Comparison of ENCODE assay signal across 26 mouse cellular contexts in the genomic region with DNA sequence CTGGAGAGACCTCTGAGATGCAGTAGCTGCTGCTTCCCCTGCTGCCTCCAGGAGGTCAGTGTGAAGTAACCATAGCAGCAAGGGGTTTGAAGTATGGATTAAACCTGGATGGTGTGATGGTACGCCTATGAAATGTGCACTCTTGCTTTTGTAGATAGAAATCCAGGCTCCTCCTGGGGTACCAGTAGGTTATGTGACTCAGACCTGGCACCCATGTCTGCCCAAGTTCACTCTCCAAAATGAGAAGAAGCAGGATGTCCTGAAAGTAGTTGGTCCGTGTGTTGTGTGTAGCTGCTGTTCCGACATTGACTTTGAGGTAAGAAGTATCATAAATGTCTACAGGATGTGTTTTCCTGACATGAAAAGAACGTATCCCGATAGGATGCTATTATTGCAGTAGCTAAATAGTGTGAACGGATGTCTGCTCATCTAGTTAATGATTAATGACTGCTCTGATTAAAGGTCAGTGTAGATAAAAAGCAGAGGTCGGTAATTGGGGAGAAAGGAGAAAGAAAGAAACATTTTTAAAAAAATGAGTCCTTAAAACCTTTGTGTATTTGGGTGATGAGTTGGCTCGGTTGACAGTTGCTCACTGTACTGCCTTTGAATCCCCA. TPM values are rescaled to one million over a fixed set of nuclear protein-coding genes. Genes with fewer than 3 reads are reported as not detected.
DNase-seq lines count a peak whose midpoint lies in the region; ATAC-seq and TF ChIP-seq lines count a peak whose summit lies in the region.
"Had no signal": no experiment of that assay in that cellular context is flagged by ENCODE, and none has a peak within 500 bp of the region (broad histone marks: within the 10 kb centered on the region; RNA-seq: fewer than 3 reads in every experiment).

No protein-coding gene starts in this region.

- no peaks in the 10 kb centered on the region for H3K27me3 ChIP-seq in stomach, embryonic 14.5 days (ENCODE audit: control insufficient read depth, insufficient read depth, low read length)
- no peaks in the 10 kb centered on the region for H3K27me3 ChIP-seq in stomach, postnatal 0 days (ENCODE audit: control insufficient read depth, insufficient read depth, low read length)
- no peaks in the 10 kb centered on the region for H3K27me3 ChIP-seq in liver, embryonic 14.5 days (ENCODE audit: control insufficient read depth, insufficient read depth, low read length)
- H3K27me3 ChIP-seq in forebrain, postnatal 0 days (ENCODE audit: insufficient read depth, low read length) = no peaks in the 10 kb centered on the region
- H3K27me3 ChIP-seq: embryonic facial prominence, embryonic 12.5 days; hindbrain, embryonic 12.5 days had no signal

- ATAC-seq in stomach, embryonic 14.5 days (ENCODE audit: insufficient number of reproducible peaks, insufficient read depth, low FRiP score, low read depth) = no peak
- no peak for ATAC-seq in stomach, postnatal 0 days (ENCODE audit: low FRiP score, low TSS enrichment)
- 0 out of 2 replicates have a peak, but pooled peaks have one; percentile 22 for ATAC-seq in liver, embryonic 14.5 days (ENCODE audit: insufficient read depth)
- no peak for ATAC-seq in forebrain, postnatal 0 days

- no peak overlapping the region for H3K4me2 ChIP-seq in stomach, embryonic 14.5 days (replicated peaks; ENCODE audit: low read depth, low read length)
- no peak overlapping the region for H3K4me2 ChIP-seq in stomach, postnatal 0 days (replicated peaks; ENCODE audit: low read depth)
- H3K4me2 ChIP-seq in liver, embryonic 14.5 days (ENCODE audit: low read depth) = no peak overlapping the region
- H3K4me2 ChIP-seq in forebrain, postnatal 0 days (ENCODE audit: low read depth) = no peak overlapping the region
- H3K4me2 ChIP-seq: embryonic facial prominence, embryonic 12.5 days; hindbrain, embryonic 12.5 days; midbrain, embryonic 11.5 days had no signal

- peak overlapping the region; percentile 55; the same call in 1 of the 2 replicates for H3K27ac ChIP-seq in stomach, embryonic 14.5 days (ENCODE audit: low read length)
- no peak overlapping the region for H3K27ac ChIP-seq in stomach, postnatal 0 days (replicated peaks)
- H3K27ac ChIP-seq in liver, embryonic 14.5 days = no peak overlapping the region
- no peak overlapping the region for H3K27ac ChIP-seq in forebrain, postnatal 0 days (ENCODE audit: low read depth, low read length)
- H3K27ac ChIP-seq: embryonic facial prominence, embryonic 12.5 days; gastrocnemius, adult 2 months; hindbrain, embryonic 12.5 days had no signal

- WGBS in stomach, embryonic 14.5 days = 52% methylated on average over 8 of the region's 8 CpGs
- WGBS in stomach, postnatal 0 days = 54% methylated on average over 8 of the region's 8 CpGs
- 67% methylated on average over 8 of the region's 8 CpGs for WGBS in liver, embryonic 14.5 days (ENCODE audit: insufficient replicate concordance)
- 87% methylated on average over 8 of the region's 8 CpGs for WGBS in forebrain, postnatal 0 days

- H3K36me3 ChIP-seq in stomach, embryonic 14.5 days (ENCODE audit: control insufficient read depth, insufficient read depth, low read length) = peaks cover 16% of the 10 kb centered on the region
- H3K36me3 ChIP-seq in stomach, postnatal 0 days (ENCODE audit: control insufficient read depth, insufficient read depth, low read length) = no peaks in the 10 kb centered on the region
- no peaks in the 10 kb centered on the region; the same call in 1 of the 2 replicates for H3K36me3 ChIP-seq in liver, embryonic 14.5 days (replicated peaks; ENCODE audit: control insufficient read depth, insufficient read depth, low read depth)
- no peaks in the 10 kb centered on the region for H3K36me3 ChIP-seq in forebrain, postnatal 0 days (ENCODE audit: insufficient read depth)
- H3K36me3 ChIP-seq: hindbrain, embryonic 12.5 days had no signal

- no peak overlapping the region for H3K4me3 ChIP-seq in stomach, embryonic 14.5 days (ENCODE audit: low read depth, low read length)
- H3K4me3 ChIP-seq in stomach, postnatal 0 days (ENCODE audit: low read depth, low read length) = no peak overlapping the region
- H3K4me3 ChIP-seq in liver, embryonic 14.5 days (ENCODE audit: insufficient read depth in 1 of 2, low read depth in 2 of 2, low read length in 2 of 2) = no peak overlapping the region
- no peak overlapping the region for H3K4me3 ChIP-seq in forebrain, postnatal 0 days (ENCODE audit: low read depth, low read length)
- H3K4me3 ChIP-seq: embryonic facial prominence, embryonic 12.5 days; hindbrain, embryonic 12.5 days had no signal

- TF ChIP-seq EP300 in stomach, postnatal 0 days (optimal IDR thresholded peaks at IDR 0.05) = no peak
- no peak for TF ChIP-seq EP300 in liver, embryonic 14.5 days (IDR thresholded peaks at IDR 0.05; ENCODE audit: low read depth)

- peak; percentile 51 for DNase-seq in kidney, adult 18-20 months
- no peak for DNase-seq in kidney, postnatal 14 days
- no peak for DNase-seq in stomach, postnatal 0 days (ENCODE audit: low spot score)
- no peak for DNase-seq in liver, embryonic 14.5 days (ENCODE audit: low read depth in 3 of 3, low spot score in 3 of 3)
- DNase-seq in layer of hippocampus, postnatal 36 days = no peak
- no peak for DNase-seq in lung, postnatal 25 days (ENCODE audit: low spot score)
- DNase-seq in forebrain, postnatal 0 days = no peak
- DNase-seq: adrenal gland, postnatal 25 days; cerebellum, adult 11 months; cerebellum, postnatal 10 days; gastrocnemius, adult 2 months; heart, postnatal 10 days; lung, adult 2 months; lung, postnatal 36 days; right cerebral cortex, adult 18-20 months; thymus, postnatal 4 days had no signal

- H3K4me1 ChIP-seq in stomach, embryonic 14.5 days (ENCODE audit: control insufficient read depth, insufficient read depth, low read length) = 0 out of 2 replicates have a peak, but pooled peaks cover 3% of the 10 kb centered on the region
- no peaks in the 10 kb centered on the region for H3K4me1 ChIP-seq in stomach, postnatal 0 days (replicated peaks; ENCODE audit: control insufficient read depth, insufficient read depth)
- H3K4me1 ChIP-seq in liver, embryonic 14.5 days (replicated peaks; ENCODE audit: control insufficient read depth in 2 of 2, insufficient read depth in 2 of 2, low read length in 1 of 2) = peaks cover 0 to 16% of the 10 kb centered on the region in 2 experiments; a peak in 1 of 4 replicates
- no peaks in the 10 kb centered on the region for H3K4me1 ChIP-seq in forebrain, postnatal 0 days (ENCODE audit: insufficient read depth)
- H3K4me1 ChIP-seq: embryonic facial prominence, embryonic 12.5 days; hindbrain, embryonic 12.5 days had no signal

- no peak overlapping the region for H3K9ac ChIP-seq in stomach, embryonic 14.5 days (replicated peaks; ENCODE audit: low read depth, low read length)
- no peak overlapping the region for H3K9ac ChIP-seq in stomach, postnatal 0 days (ENCODE audit: low read length)
- H3K9ac ChIP-seq in liver, embryonic 14.5 days (replicated peaks) = no peak overlapping the region
- no peak overlapping the region for H3K9ac ChIP-seq in forebrain, postnatal 0 days
- H3K9ac ChIP-seq: embryonic facial prominence, embryonic 12.5 days; hindbrain, embryonic 12.5 days had no signal

- no peak for TF ChIP-seq CTCF in stomach, postnatal 0 days (IDR thresholded peaks at IDR 0.05; ENCODE audit: low read depth)
- TF ChIP-seq CTCF in liver, embryonic 14.5 days (IDR thresholded peaks at IDR 0.05; ENCODE audit: low read depth) = no peak
- TF ChIP-seq CTCF in forebrain, postnatal 0 days (IDR thresholded peaks at IDR 0.05; ENCODE audit: low read depth) = no peak

- H3K9me3 ChIP-seq in stomach, embryonic 14.5 days (ENCODE audit: control insufficient read depth, low read depth, low read length) = no peaks in the 10 kb centered on the region
- H3K9me3 ChIP-seq in stomach, postnatal 0 days (ENCODE audit: control insufficient read depth, low read length) = no peaks in the 10 kb centered on the region
- H3K9me3 ChIP-seq in liver, embryonic 14.5 days (ENCODE audit: control insufficient read depth, low read length) = no peaks in the 10 kb centered on the region
- H3K9me3 ChIP-seq in forebrain, postnatal 0 days (ENCODE audit: low read length) = no peaks in the 10 kb centered on the region
- H3K9me3 ChIP-seq: embryonic facial prominence, embryonic 12.5 days; G1E; hindbrain, embryonic 12.5 days had no signal

RNA-seq across cellular contexts. Expression of a gene that starts 8.7 kb away (rescaled TPM):
- polyA plus RNA-seq in stomach, embryonic 14.5 days (2014; fragmentation: Nextera tagmentation; extraction: Ambion mirVana) = 0.98 and 1.1 TPM in 2 replicates
- 1.8 and 2.4 TPM in 2 replicates for polyA plus RNA-seq in stomach, postnatal 0 days (2015; fragmentation: Nextera tagmentation; extraction: Ambion mirVana)
- 0.12 and 0.16 TPM in 2 replicates for polyA plus RNA-seq in liver, embryonic 14.5 days (2012; rRNA removed)
- polyA plus RNA-seq in liver, embryonic 14.5 days (2014; fragmentation: Nextera tagmentation; extraction: Ambion mirVana) = 0.40 and 0.46 TPM in 2 replicates
- 1 to 10 TPM; 2.2 to 3.3 TPM for total RNA-seq in layer of hippocampus, postnatal 36 days (2021)
- 1.7 and 2.7 TPM in 2 replicates for total RNA-seq in forebrain, postnatal 0 days (2014; rRNA removed)
- 2.0 and 2.1 TPM in 2 replicates for polyA plus RNA-seq in forebrain, postnatal 0 days (2015; fragmentation: Nextera tagmentation; extraction: Ambion mirVana)
- polyA plus RNA-seq: neural tube, embryonic 11.5 days had no signal

RNA-seq across cellular contexts. Expression of a gene that starts 17.1 kb away (rescaled TPM):
- 51.4 and 60.1 TPM in 2 replicates for polyA plus RNA-seq in stomach, embryonic 14.5 days (2014; fragmentation: Nextera tagmentation; extraction: Ambion mirVana)
- 37.2 and 41.0 TPM in 2 replicates for polyA plus RNA-seq in stomach, postnatal 0 days (2015; fragmentation: Nextera tagmentation; extraction: Ambion mirVana)
- polyA plus RNA-seq in liver, embryonic 14.5 days (2012; rRNA removed) = 8.1 and 12.3 TPM in 2 replicates
- polyA plus RNA-seq in liver, embryonic 14.5 days (2014; fragmentation: Nextera tagmentation; extraction: Ambion mirVana) = 23.0 and 26.2 TPM in 2 replicates
- 1 to 10 TPM; 1.6 to 1.7 TPM for total RNA-seq in layer of hippocampus, postnatal 36 days (2021)
- total RNA-seq in forebrain, postnatal 0 days (2014; rRNA removed) = 5.1 and 6.9 TPM in 2 replicates
- 5.0 and 6.1 TPM in 2 replicates for polyA plus RNA-seq in forebrain, postnatal 0 days (2015; fragmentation: Nextera tagmentation; extraction: Ambion mirVana)

RNA-seq across cellular contexts. Expression of a gene that starts 42.5 kb away (rescaled TPM):
- polyA plus RNA-seq in stomach, embryonic 14.5 days (2014; fragmentation: Nextera tagmentation; extraction: Ambion mirVana) = not detected in 2 replicates
- not detected in 2 replicates for polyA plus RNA-seq in stomach, postnatal 0 days (2015; fragmentation: Nextera tagmentation; extraction: Ambion mirVana)
- not detected in 2 replicates for polyA plus RNA-seq in liver, embryonic 14.5 days (2012; rRNA removed)
- not detected in 2 replicates for polyA plus RNA-seq in liver, embryonic 14.5 days (2014; fragmentation: Nextera tagmentation; extraction: Ambion mirVana)
- total RNA-seq in layer of hippocampus, postnatal 36 days (2021) = not detected
- total RNA-seq in forebrain, postnatal 0 days (2014; rRNA removed) = not detected in 2 replicates
- polyA plus RNA-seq in forebrain, postnatal 0 days (2015; fragmentation: Nextera tagmentation; extraction: Ambion mirVana) = not detected in 2 replicates
- total RNA-seq: adrenal gland, postnatal 25 days; gastrocnemius, adult 2 months; heart, postnatal 10 days; layer of hippocampus, adult 18-20 months; layer of hippocampus, postnatal 25 days; left cerebral cortex, postnatal 25 days had no signal
- polyA plus RNA-seq: embryonic facial prominence, embryonic 12.5 days; G1E; heart, embryonic 11.5 days; hindbrain, embryonic 12.5 days; lung, adult 2 months; midbrain, embryonic 11.5 days; neural tube, embryonic 11.5 days had no signal
